Mouse (Mus musculus) ovary, postnatal 14 days (tissue): ENCODE data around the gene Gm45015.
A peak's percentile ranks its signal among the peaks of the same experiment; 100 is the strongest.
"Not testable (repeated sequence)": the region's sequence is repeated elsewhere in the genome, so short reads cannot be mapped to it uniquely, and the experiment has no call there.

Experiments used
- DNase-seq: peaks from one replicate; pipeline ENCODE4 v3.0.0; 2022; ENCODE audit warnings: low spot score

Gm45015 gene

GRCm38 (mm10) chrX:73336740-73337139, at the start of gene Gm45015:
Gene Gm45015 (minus strand): TSS chrX:73336840.
- no peak for DNase-seq

GRCm38 (mm10) chrX:73384924-73385323, 48.3 kb upstream of the Gm45015 start:
- no peak for DNase-seq

GRCm38 (mm10) chrX:73384419-73384818, 47.8 kb upstream of the Gm45015 start:
- no peak for DNase-seq

GRCm38 (mm10) chrX:73363291-73363690, 26.7 kb upstream of the Gm45015 start:
- no peak for DNase-seq

- DNase-seq: no peak
Measured at GRCm38 (mm10) chrX:73356719-73357118, 20.1 kb upstream of the Gm45015 start.

- DNase-seq: no peak
Measured at GRCm38 (mm10) chrX:73356163-73356562, 19.5 kb upstream of the Gm45015 start.

GRCm38 (mm10) chrX:73344346-73344745, 7.7 kb upstream of the Gm45015 start:
- no peak for DNase-seq

- DNase-seq: no peak
Measured at GRCm38 (mm10) chrX:73343802-73344201, 7.2 kb upstream of the Gm45015 start.

- no peak for DNase-seq
Measured at GRCm38 (mm10) chrX:73342941-73343735, 6.5 kb upstream of the Gm45015 start.

GRCm38 (mm10) chrX:73342483-73342895, 5.8 kb upstream of the Gm45015 start, which contains the start of gene Zfp275:
Gene Zfp275 (plus strand): TSS chrX:73342621.
- DNase-seq: peak; percentile 57

GRCm38 (mm10) chrX:73342068-73342467, 5.4 kb upstream of the Gm45015 start:
- no peak for DNase-seq

GRCm38 (mm10) chrX:73341473-73341872, 4.8 kb upstream of the Gm45015 start:
- DNase-seq: no peak

GRCm38 (mm10) chrX:73333548-73333947, 3.1 kb downstream of the Gm45015 start:
- no peak for DNase-seq

GRCm38 (mm10) chrX:73327215-73327614, 9.4 kb downstream of the Gm45015 start:
- no peak for DNase-seq

GRCm38 (mm10) chrX:73321029-73321428, 15.6 kb downstream of the Gm45015 start:
- no peak for DNase-seq

- DNase-seq: peak; percentile 5
Measured at GRCm38 (mm10) chrX:73312522-73312921, 24.1 kb downstream of the Gm45015 start.

GRCm38 (mm10) chrX:73295745-73296144, 40.9 kb downstream of the Gm45015 start:
- not testable (repeated sequence) for DNase-seq

- DNase-seq: not testable (repeated sequence)
Measured at GRCm38 (mm10) chrX:73292876-73293275, 43.8 kb downstream of the Gm45015 start, which contains the start of the genes Xlr5a and Xlr5c. Gene Xlr5a (minus strand): TSS chrX:73292976. Gene Xlr5c (minus strand): TSS chrX:73292976.
